Mouse (Mus musculus) intestine, embryonic 16.5 days (tissue): ENCODE measurements around the gene Sh2b2. TPM values are rescaled to one million over a fixed set of nuclear protein-coding genes. Genes with fewer than 3 reads are reported as not detected.

Source experiments
- ATAC-seq: fragments of 200-750 bp; cut with Nextera tagmentation; 2 replicates; pipeline ENCODE4 v1.8.0; 2017; ENCODE audit warnings: moderate TSS enrichment, moderate library complexity
- H3K27ac ChIP-seq: fragments of 300-500 bp; sonication (generic); 2 replicates; pipeline ENCODE4 v1.5.1; 2014; ENCODE audit warnings: mild to moderate bottlenecking, low read length
- H3K27me3 ChIP-seq: fragments of 300-500 bp; sonication (generic); replicated peaks from 2 replicates; pipeline ENCODE4 v1.6.1; 2014; ENCODE audit warnings: low read length, control low read depth, mixed read lengths; ENCODE audit not compliant: control insufficient read depth, insufficient read depth
- H3K36me3 ChIP-seq: fragments of 300-500 bp; sonication (generic); 2 replicates; pipeline ENCODE4 v1.6.1; 2014; ENCODE audit warnings: low read length, control low read depth; ENCODE audit not compliant: control insufficient read depth, insufficient read depth
- H3K4me1 ChIP-seq: fragments of 300-500 bp; sonication (generic); 2 replicates; pipeline ENCODE4 v1.6.1; 2014; ENCODE audit warnings: low read length, control low read depth, mixed read lengths; ENCODE audit not compliant: control insufficient read depth, insufficient read depth
- H3K4me2 ChIP-seq: fragments of 300-500 bp; sonication (generic); 2 replicates; pipeline ENCODE4 v1.6.1; 2014; ENCODE audit warnings: low read depth, low read length, control low read depth
- H3K4me3 ChIP-seq: fragments of 300-500 bp; sonication (generic); 2 replicates; pipeline ENCODE4 v1.5.1; 2014; ENCODE audit warnings: mild to moderate bottlenecking, low read length
- H3K9ac ChIP-seq: fragments of 300-500 bp; sonication (generic); 2 replicates; pipeline ENCODE4 v1.6.1; 2014; ENCODE audit warnings: low read depth, low read length
- H3K9me3 ChIP-seq: fragments of 300-500 bp; sonication (generic); 2 replicates; pipeline ENCODE4 v1.6.1; 2016; ENCODE audit warnings: low read length, control low read depth; ENCODE audit not compliant: control insufficient read depth
- WGBS: fragments of 180-500 bp; shearing (Covaris S2); extraction: QIAGEN DNeasy Blood & Tissue Kit; methylation state at CpG from one replicate; pipeline ENCODE4 v1.1.7; 2014; 5-methylcytosine and 5-hydroxymethylcytosine counted together
- polyA plus RNA-seq: library from polyadenylated mRNA; unstranded; fragments of >200 nt; fragmentation: Nextera tagmentation; extraction: Ambion mirVana; gene quantifications from 2 replicates; pipeline ENCODE4 v1.2.1, GENCODE M21; 2015

Gene Sh2b2
- 2.2 TPM in 2 replicates for polyA plus RNA-seq

- no peaks in the 10 kb centered on the region for H3K36me3 ChIP-seq
- WGBS, result 77% methylated on average over 2 of the region's 2 CpGs
- ATAC-seq, result no peak
- H3K4me3 ChIP-seq, result peak within 1 kb of the TSS; percentile 80
- H3K9ac ChIP-seq, result peak within 1 kb of the TSS; percentile 58
- peak within 1 kb of the TSS; percentile 29 for H3K27ac ChIP-seq
- H3K9me3 ChIP-seq, result no peaks in the 10 kb centered on the region
- peaks cover 8% of the 10 kb centered on the region for H3K4me1 ChIP-seq
- peak within 1 kb of the TSS; percentile 95 for H3K4me2 ChIP-seq
- no peaks in the 10 kb centered on the region for H3K27me3 ChIP-seq
Observed at GRCm38 (mm10) chr5:136246452-136246838, at the start of gene Sh2b2. Gene Sh2b2 (minus strand): TSS chr5:136246556.

- no peak overlapping the region for H3K4me2 ChIP-seq
- H3K9ac ChIP-seq, result no peak overlapping the region
- H3K36me3 ChIP-seq, result no peaks in the 10 kb centered on the region
- WGBS, result 55% methylated on average over 4 of the region's 4 CpGs
- no peak for ATAC-seq
- no peak overlapping the region for H3K27ac ChIP-seq
- H3K9me3 ChIP-seq, result no peaks in the 10 kb centered on the region
- H3K27me3 ChIP-seq, result no peaks in the 10 kb centered on the region
- no peak overlapping the region for H3K4me3 ChIP-seq
- H3K4me1 ChIP-seq, result no peaks in the 10 kb centered on the region
Observed at GRCm38 (mm10) chr5:136292971-136293418, 46.6 kb upstream of the Sh2b2 start.

GRCm38 (mm10) chr5:136292361-136292760 is 46.0 kb upstream of the Sh2b2 start:
- no peaks in the 10 kb centered on the region for H3K9me3 ChIP-seq
- no peak for ATAC-seq
- no peaks in the 10 kb centered on the region for H3K36me3 ChIP-seq
- 70% methylated on average over 2 of the region's 2 CpGs for WGBS
- H3K4me2 ChIP-seq, result no peak overlapping the region
- H3K4me3 ChIP-seq, result no peak overlapping the region
- no peaks in the 10 kb centered on the region for H3K4me1 ChIP-seq
- H3K27me3 ChIP-seq, result no peaks in the 10 kb centered on the region
- H3K9ac ChIP-seq, result no peak overlapping the region
- H3K27ac ChIP-seq, result no peak overlapping the region

- H3K4me1 ChIP-seq, result no peaks in the 10 kb centered on the region
- H3K27ac ChIP-seq, result no peak overlapping the region
- no peaks in the 10 kb centered on the region for H3K27me3 ChIP-seq
- no peak overlapping the region for H3K4me3 ChIP-seq
- no peak for ATAC-seq
- no peaks in the 10 kb centered on the region for H3K9me3 ChIP-seq
- H3K9ac ChIP-seq, result no peak overlapping the region
- no peaks in the 10 kb centered on the region for H3K36me3 ChIP-seq
- WGBS, result 85% methylated on average over 2 of the region's 2 CpGs
- no peak overlapping the region for H3K4me2 ChIP-seq
Observed at GRCm38 (mm10) chr5:136291562-136291961, 45.2 kb upstream of the Sh2b2 start.

GRCm38 (mm10) chr5:136289776-136290175 is 43.4 kb upstream of the Sh2b2 start:
- no peak for ATAC-seq
- H3K4me2 ChIP-seq, result no peak overlapping the region
- no peak overlapping the region for H3K4me3 ChIP-seq
- H3K9ac ChIP-seq, result 0 out of 2 replicates have a peak overlapping the region, but pooled peaks have one; percentile 5
- no peaks in the 10 kb centered on the region for H3K27me3 ChIP-seq
- no peaks in the 10 kb centered on the region for H3K9me3 ChIP-seq
- no peaks in the 10 kb centered on the region for H3K36me3 ChIP-seq
- WGBS, result 81% methylated on average over 3 of the region's 3 CpGs
- H3K4me1 ChIP-seq, result no peaks in the 10 kb centered on the region
- H3K27ac ChIP-seq, result no peak overlapping the region

GRCm38 (mm10) chr5:136288351-136289081 is 42.2 kb upstream of the Sh2b2 start:
- Histone ChIP-seq H3K4me1 (no peaks in the 10 kb centered on the region), H3K27ac (no peak overlapping the region), H3K27me3 (no peaks in the 10 kb centered on the region), H3K9me3 (no peaks in the 10 kb centered on the region), H3K36me3 (no peaks in the 10 kb centered on the region), H3K4me2 (no peak overlapping the region), H3K4me3 (no peak overlapping the region), H3K9ac (no peak overlapping the region)
- 74% methylated on average over 6 of the region's 6 CpGs for WGBS
- ATAC-seq, result peak; percentile 42

GRCm38 (mm10) chr5:136286566-136286965 is 40.2 kb upstream of the Sh2b2 start:
- ATAC-seq, result no peak
- Histone ChIP-seq H3K4me3 (no peak overlapping the region), H3K4me2 (no peak overlapping the region), H3K4me1 (no peaks in the 10 kb centered on the region), H3K9ac (no peak overlapping the region), H3K36me3 (no peaks in the 10 kb centered on the region), H3K27me3 (no peaks in the 10 kb centered on the region), H3K9me3 (no peaks in the 10 kb centered on the region), H3K27ac (no peak overlapping the region)
- 79% methylated on average over 6 of the region's 6 CpGs for WGBS

- WGBS, result 89% methylated on average over 7 of the region's 7 CpGs
- no peak overlapping the region for H3K9ac ChIP-seq
- no peaks in the 10 kb centered on the region for H3K36me3 ChIP-seq
Observed at GRCm38 (mm10) chr5:136285106-136285505, 38.8 kb upstream of the Sh2b2 start.

GRCm38 (mm10) chr5:136281351-136281750 is 35.0 kb upstream of the Sh2b2 start:
- no peak for ATAC-seq
- Histone ChIP-seq H3K36me3 (peaks cover 17% of the 10 kb centered on the region), H3K27ac (no peak overlapping the region), H3K4me2 (no peak overlapping the region), H3K9me3 (no peaks in the 10 kb centered on the region), H3K4me3 (no peak overlapping the region), H3K4me1 (no peaks in the 10 kb centered on the region), H3K9ac (no peak overlapping the region), H3K27me3 (no peaks in the 10 kb centered on the region)
- 59% methylated on average over 6 of the region's 6 CpGs for WGBS

More at GRCm38 (mm10) chr5:136285106-136285505, 38.8 kb upstream of the Sh2b2 start:
- Histone ChIP-seq H3K9me3 (no peaks in the 10 kb centered on the region), H3K27me3 (no peaks in the 10 kb centered on the region), H3K4me1 (no peaks in the 10 kb centered on the region), H3K4me3 (no peak overlapping the region), H3K27ac (no peak overlapping the region), H3K4me2 (no peak overlapping the region)
- ATAC-seq, result no peak
